Mouse (Mus musculus) left cerebral cortex, postnatal 4 days (tissue): ENCODE measurements at regions not wholly inside any gene's neighbourhood (a gene's known extent, or its start where the extent isn't known, plus 50 kb on each side); places are given as distances from the start of the nearest gene placed in this dataset.
"Not testable (repeated sequence)": the region's sequence is repeated elsewhere in the genome, so short reads cannot be mapped to it uniquely, and the experiment has no call there.

Experiments used
- DNase-seq: peaks from one replicate; pipeline ENCODE4 v3.0.0-alpha.2; 2022
- intact Hi-C: fragments of 180-260 bp; cut with DNase I; formaldehyde crosslinking; loops from one replicate; pipeline ENCODE4 v1.15.1; 2025

- intact Hi-C loops, result no loop called here
- no peak for DNase-seq
These were observed 376.9 kb upstream of the Tbl1xr1 start for GRCm38 (mm10) chr3:21699526-21699925.

GRCm38 (mm10) chr3:21700326-21700725 is 376.1 kb upstream of the Tbl1xr1 start:
- intact Hi-C loops, result no loop called here
- no peak for DNase-seq

GRCm38 (mm10) chr3:21726747-21727505 is 349.5 kb upstream of the Tbl1xr1 start:
- intact Hi-C loops, result no loop called here
- DNase-seq, result peak; percentile 83

GRCm38 (mm10) chr3:21728019-21728418 is 348.4 kb upstream of the Tbl1xr1 start:
- DNase-seq, result no peak
- intact Hi-C loops, result no loop called here

DNA sequence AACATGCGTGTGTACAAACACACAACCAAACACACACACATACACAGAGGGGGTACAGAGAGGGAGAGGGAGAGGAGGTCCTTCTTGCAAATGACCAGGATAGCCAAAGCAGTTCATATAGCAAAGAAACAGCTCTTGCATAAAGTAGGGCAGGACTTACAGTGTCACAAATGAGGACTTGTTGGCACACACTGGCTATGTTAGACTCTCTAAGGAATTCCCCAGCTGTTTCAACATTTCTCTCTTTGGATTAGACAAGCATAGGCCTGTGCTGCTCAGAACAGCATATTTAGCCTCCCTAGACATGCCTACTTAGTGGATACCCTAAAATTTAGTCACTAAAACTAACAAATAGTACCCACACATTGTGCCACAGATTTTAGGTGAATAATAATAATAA is 347.1 kb upstream of the Tbl1xr1 start:
- DNase-seq, result no peak
- intact Hi-C loops, result no loop called here

GRCm38 (mm10) chr3:21735688-21736087 is 340.8 kb upstream of the Tbl1xr1 start:
- intact Hi-C loops, DNase-seq: not testable (repeated sequence)

GRCm38 (mm10) chr3:21739720-21740119 is 336.7 kb upstream of the Tbl1xr1 start:
- intact Hi-C loops, result no loop called here

GRCm38 (mm10) chr3:21744107-21744506 is 332.3 kb upstream of the Tbl1xr1 start:
- intact Hi-C loops, result no loop called here

More at GRCm38 (mm10) chr3:21739720-21740119, 336.7 kb upstream of the Tbl1xr1 start:
- no peak for DNase-seq

GRCm38 (mm10) chr3:21760516-21761218 is 315.8 kb upstream of the Tbl1xr1 start:
- intact Hi-C loops, result no loop called here
- DNase-seq, result no peak

More at GRCm38 (mm10) chr3:21744107-21744506, 332.3 kb upstream of the Tbl1xr1 start:
- DNase-seq, result no peak

DNA sequence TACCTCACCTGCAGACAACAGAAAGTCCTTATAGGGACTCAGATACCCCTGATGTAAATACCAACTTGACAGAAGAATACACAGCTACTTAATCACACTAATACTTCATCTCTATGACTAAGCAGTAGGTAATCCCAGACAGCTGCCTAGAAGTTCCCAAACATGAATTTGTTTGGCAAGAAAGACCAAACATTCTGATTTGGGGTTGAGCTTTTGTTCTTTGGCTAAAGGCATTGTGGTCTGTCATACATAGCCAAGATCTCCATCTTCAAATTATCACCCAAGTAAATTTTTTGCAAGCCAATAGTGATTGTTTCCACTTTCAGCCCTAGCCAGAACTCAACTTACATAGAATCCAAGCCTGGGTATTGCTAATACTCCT is 315.2 kb upstream of the Tbl1xr1 start:
- intact Hi-C loops, result no loop called here
- no peak for DNase-seq

GRCm38 (mm10) chr3:21761909-21762308 is 314.5 kb upstream of the Tbl1xr1 start:
- intact Hi-C loops, result no loop called here

DNA sequence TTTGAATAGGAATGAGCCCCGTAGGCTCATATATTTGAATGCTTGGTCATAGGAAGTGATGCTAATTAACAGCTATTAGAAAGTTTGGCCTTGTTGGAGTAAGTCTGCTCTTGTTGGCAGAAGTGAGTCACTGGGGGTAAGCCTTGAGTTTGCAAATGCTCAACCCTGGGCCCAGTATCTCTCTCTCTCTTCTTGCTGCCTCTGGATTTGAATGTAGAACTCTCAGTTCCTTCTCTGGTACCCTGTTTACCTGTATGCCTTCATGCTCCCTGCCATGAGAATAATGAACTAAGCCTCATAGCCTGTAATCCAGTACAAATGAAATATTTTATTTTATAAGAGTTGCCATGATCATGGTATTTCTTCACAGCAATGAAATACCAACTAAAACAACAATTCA is 308.4 kb upstream of the Tbl1xr1 start:
- intact Hi-C loops, result no loop called here

More at GRCm38 (mm10) chr3:21761909-21762308, 314.5 kb upstream of the Tbl1xr1 start:
- DNase-seq, result peak; percentile 18

GRCm38 (mm10) chr3:21769920-21770547 is 306.4 kb upstream of the Tbl1xr1 start:
- intact Hi-C loops, result no loop called here
- DNase-seq, result peak; percentile 49

More for the DNA sequence above, 308.4 kb upstream of the Tbl1xr1 start:
- no peak for DNase-seq

GRCm38 (mm10) chr3:21771752-21772298 is 304.6 kb upstream of the Tbl1xr1 start:
- DNase-seq, result peak; percentile 23
- intact Hi-C loops, result no loop called here

DNA sequence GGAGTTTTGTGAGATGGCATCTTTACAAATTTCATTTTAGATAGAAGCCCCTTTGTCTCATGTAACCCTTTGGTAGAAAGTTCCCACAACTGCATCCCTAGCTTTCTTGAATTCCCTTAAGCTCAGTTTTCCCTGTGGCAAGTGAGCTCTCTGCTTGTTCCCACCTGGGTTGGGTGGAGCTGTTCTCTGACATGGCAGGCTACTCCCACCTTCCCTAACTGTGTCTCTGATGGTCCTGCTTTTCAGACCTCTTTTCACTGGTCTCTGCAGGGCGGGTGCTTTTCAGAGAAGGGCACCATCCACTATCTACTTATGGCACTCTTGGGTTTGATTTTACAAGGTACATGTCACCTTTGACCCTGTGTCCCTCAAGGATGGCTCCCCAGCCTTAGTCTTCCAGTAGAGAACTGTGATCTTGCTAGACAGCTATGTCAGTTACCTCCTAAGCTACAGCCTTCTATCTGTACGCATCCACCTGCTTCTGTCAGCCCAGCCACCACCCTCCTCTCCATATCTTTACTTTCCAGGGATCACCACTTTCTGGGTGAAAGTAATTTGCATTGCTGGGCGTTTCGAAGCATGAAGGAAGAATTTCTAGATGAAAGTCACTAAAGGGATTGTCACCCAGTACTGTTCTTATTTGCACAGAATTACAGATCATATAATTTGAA is 302.1 kb upstream of the Tbl1xr1 start:
- intact Hi-C loops, result no loop called here
- no peak for DNase-seq

- intact Hi-C loops, result no loop called here
- no peak for DNase-seq
These were observed 297.7 kb upstream of the Tbl1xr1 start for GRCm38 (mm10) chr3:21778789-21779188.

GRCm38 (mm10) chr3:21791983-21792631 is 284.3 kb upstream of the Tbl1xr1 start:
- intact Hi-C loops, result no loop called here
- DNase-seq, result no peak

- intact Hi-C loops, result no loop called here
- DNase-seq, result peak; percentile 17
These were observed 278.3 kb upstream of the Tbl1xr1 start for GRCm38 (mm10) chr3:21798139-21798538.

GRCm38 (mm10) chr3:21803886-21804285 is 272.6 kb upstream of the Tbl1xr1 start:
- intact Hi-C loops, result loop anchor here (10.0 kb wide), 1 partner anchor 271 kb away; the partner anchor contains the start of gene Tbl1xr1
- DNase-seq, result not testable (repeated sequence)
